Mouse (Mus musculus) lung, adult 2 months (tissue): Measurements from ENCODE around the gene Poln. TPM values are rescaled to one million over a fixed set of nuclear protein-coding genes. Genes with fewer than 3 reads are reported as not detected.

ENCODE experiments used
- DNase-seq: peaks from one replicate; pipeline ENCODE4 v3.0.0; 2022
- H3K4me1 ChIP-seq: fragments of 200-500 bp; 2 replicates; pipeline ENCODE4 v1.6.1; 2011; ENCODE audit warnings: low read length; ENCODE audit not compliant: control insufficient read depth, insufficient read depth
- H3K4me3 ChIP-seq: fragments of 200-500 bp; replicated peaks from 2 replicates; pipeline ENCODE3; 2011; ENCODE audit warnings: low read depth, mild to moderate bottlenecking, control low read depth, low read length; ENCODE audit errors: extremely low read depth
- CTCF ChIP-seq: fragments of 200-500 bp; IDR thresholded peaks from 2 replicates; pipeline ENCODE4 v1.5.1; 2011; ENCODE audit warnings: mild to moderate bottlenecking, low read length, control low read depth; ENCODE audit not compliant: insufficient read depth
- POLR2A ChIP-seq: fragments of 200-500 bp; IDR thresholded peaks from 2 replicates; pipeline ENCODE4 v1.6.1; 2011; ENCODE audit warnings: low read depth, mild to moderate bottlenecking, control low read depth, low read length, borderline replicate concordance; ENCODE audit errors: extremely low read depth
- WGBS: fragments of 180-500 bp; shearing (Covaris S2); methylation state at CpG from one replicate; pipeline ENCODE4 v1.1.7; 2018; 5-methylcytosine and 5-hydroxymethylcytosine counted together
- polyA plus RNA-seq: library from polyadenylated mRNA; depleted of rRNA; stranded (reverse); fragments of >200 nt; gene quantifications from 2 replicates; pipeline ENCODE4 v1.2.3, GENCODE M21; 2012; rRNA removed

Gene Poln
- polyA plus RNA-seq, result 0.77 and 1.4 TPM in 2 replicates

DNA sequence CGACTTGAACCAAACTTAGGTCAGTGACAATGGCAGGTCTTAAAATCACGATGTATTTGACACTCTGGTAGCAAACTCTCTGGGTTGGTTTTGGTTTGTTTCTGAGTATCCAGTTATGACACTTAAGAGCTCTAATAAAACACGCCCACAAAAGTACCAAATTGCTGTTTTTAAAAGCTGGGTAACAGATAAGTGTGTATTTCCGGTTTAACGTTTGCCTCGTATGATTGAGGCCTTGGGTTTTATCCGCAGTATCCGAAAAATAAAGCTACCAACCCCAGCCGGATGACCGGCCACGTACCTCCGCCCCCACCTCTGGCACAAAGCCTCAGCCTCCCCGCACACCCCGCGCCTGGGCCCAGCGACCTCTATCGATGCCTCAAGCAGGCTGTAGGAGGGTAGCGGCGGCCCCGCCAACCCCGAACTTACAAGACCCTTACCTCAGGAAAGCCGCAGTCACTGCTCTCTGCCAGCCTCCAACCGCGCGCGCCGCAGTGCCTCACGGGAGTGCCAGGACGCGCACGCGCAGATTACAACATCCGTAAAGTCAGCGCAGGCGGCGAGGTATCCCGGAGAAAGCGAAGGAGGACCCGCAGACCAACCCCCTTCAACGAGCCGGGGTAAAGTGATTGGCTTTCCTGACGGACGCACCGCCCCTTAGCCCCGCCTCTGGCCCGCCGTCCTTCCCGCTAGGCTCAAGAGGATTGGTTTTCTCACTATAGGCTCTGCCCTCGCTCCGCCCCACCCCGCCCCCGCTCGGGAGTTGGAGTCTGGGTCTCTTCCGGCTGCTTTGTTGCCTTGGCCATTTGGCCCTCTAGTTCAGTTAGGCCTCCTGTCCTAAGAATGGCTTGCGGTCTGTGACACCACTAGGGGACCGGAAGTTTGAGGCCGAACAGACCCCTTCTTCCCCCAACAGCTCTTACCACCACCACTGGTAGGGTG lies at the start of gene Poln, which contains the start of gene Haus3:
Gene Poln, minus strand, starts transcription at position 499 of the 942 bp plus-strand sequence.
Gene Haus3, minus strand, starts transcription at position 578 of the 942 bp plus-strand sequence.
- peak; percentile 92 for DNase-seq
- WGBS, result under 1% methylated on average over 57 of the region's 57 CpGs
- Histone ChIP-seq H3K4me1 (no peaks in the 10 kb centered on the region), H3K4me3 (peak within 1 kb of the TSS; percentile 92)
- peak; percentile 85; the same call in 1 of the 2 replicates for TF ChIP-seq POLR2A
- no peak for TF ChIP-seq CTCF

DNA sequence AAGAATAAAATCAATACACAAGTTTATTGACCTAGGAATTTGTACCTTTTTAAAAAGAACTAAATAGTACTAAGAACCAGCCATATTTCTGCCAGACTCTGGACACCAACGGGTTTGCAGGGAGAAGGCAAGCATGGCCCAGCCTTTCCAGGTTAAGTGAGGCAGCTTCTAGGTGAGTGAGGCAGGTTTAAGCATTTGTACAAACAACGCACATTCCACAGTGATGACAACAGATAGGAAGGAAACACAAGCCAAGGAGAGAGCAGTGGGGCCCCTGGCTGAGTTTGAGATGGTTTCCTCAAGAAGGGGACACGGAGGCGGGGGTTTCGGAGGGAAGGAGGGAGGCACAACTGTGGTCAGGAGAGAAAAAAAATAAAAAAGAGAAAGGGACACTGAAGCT lies 49.4 kb upstream of the Poln start:
- Histone ChIP-seq H3K4me1 (no peaks in the 10 kb centered on the region), H3K4me3 (no peak overlapping the region)
- WGBS, result 38% methylated on average over 5 of the region's 5 CpGs
- DNase-seq, result no peak
- TF ChIP-seq POLR2A (no peak), CTCF (no peak)

GRCm38 (mm10) chr5:34217756-34218155 lies 48.5 kb upstream of the Poln start:
- no peak for DNase-seq
- Histone ChIP-seq H3K4me1 (no peaks in the 10 kb centered on the region), H3K4me3 (no peak overlapping the region)
- no peak for TF ChIP-seq POLR2A
- WGBS, result 44% methylated on average over 9 of the region's 9 CpGs

- WGBS, result 81% methylated on average over 7 of the region's 7 CpGs
- Histone ChIP-seq H3K4me1 (no peaks in the 10 kb centered on the region), H3K4me3 (no peak overlapping the region)
- TF ChIP-seq CTCF (no peak), POLR2A (no peak)
- no peak for DNase-seq
Observed at GRCm38 (mm10) chr5:34216025-34216424, 46.8 kb upstream of the Poln start.

GRCm38 (mm10) chr5:34213659-34214058 lies 44.4 kb upstream of the Poln start:
- TF ChIP-seq POLR2A (no peak), CTCF (no peak)
- Histone ChIP-seq H3K4me3 (no peak overlapping the region), H3K4me1 (no peaks in the 10 kb centered on the region)
- WGBS, result 48% methylated on average over 8 of the region's 8 CpGs
- DNase-seq, result no peak

DNA sequence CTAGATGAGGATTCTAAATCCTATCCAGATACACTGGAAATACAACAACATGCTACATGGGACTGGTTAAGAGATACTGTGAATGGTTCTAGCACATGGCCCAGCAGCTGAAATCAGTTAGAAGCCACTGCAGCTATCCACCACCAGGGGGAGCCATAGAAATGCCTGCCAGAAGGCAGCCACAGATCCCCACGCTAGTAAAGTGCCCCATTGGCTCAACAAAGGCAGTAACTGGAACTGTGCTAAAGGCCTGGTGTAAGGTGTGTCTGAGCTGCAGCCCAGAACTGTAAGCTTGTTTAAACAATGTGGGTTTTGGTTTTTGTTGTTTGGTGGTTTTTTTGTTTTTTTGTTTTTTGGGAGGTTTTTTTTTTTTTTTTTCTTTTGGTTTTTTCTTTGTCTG lies 41.0 kb upstream of the Poln start:
- WGBS, result 3% methylated on average over 1 of the region's 1 CpGs

GRCm38 (mm10) chr5:34207503-34207902 lies 38.3 kb upstream of the Poln start:
- no peak overlapping the region for H3K4me3 ChIP-seq
- WGBS, result 30% methylated on average over 3 of the region's 3 CpGs
- TF ChIP-seq CTCF (no peak), POLR2A (no peak)
- no peak for DNase-seq
- no peaks in the 10 kb centered on the region for H3K4me1 ChIP-seq

More for the DNA sequence above, 41.0 kb upstream of the Poln start:
- TF ChIP-seq CTCF (peak; percentile 96), POLR2A (no peak)
- Histone ChIP-seq H3K4me3 (no peak overlapping the region), H3K4me1 (no peaks in the 10 kb centered on the region)
- peak; percentile 64 for DNase-seq

DNA sequence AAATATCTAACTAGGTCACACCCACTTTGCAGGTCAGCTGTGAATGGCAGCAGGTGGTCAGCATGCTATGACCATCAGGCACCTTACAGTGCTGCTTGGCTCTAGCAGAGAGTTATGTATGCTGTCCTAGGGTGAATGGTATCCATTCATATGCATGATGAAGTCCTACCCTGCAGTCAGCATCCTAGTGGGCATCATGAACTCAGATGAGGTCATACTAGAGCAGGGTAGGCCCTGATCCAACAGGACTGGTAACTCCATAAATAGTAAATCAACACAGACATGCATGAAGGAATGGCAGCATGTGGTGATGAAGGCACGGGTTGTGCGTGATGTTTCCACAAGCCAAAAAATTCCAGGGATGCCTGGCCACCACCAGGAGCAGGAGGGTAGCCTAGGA lies 36.5 kb upstream of the Poln start:
- TF ChIP-seq CTCF (no peak), POLR2A (no peak)
- WGBS, result 68% methylated on average over 2 of the region's 2 CpGs
- Histone ChIP-seq H3K4me3 (no peak overlapping the region), H3K4me1 (peaks cover 3% of the 10 kb centered on the region; the same call in 1 of the 2 replicates)
- no peak for DNase-seq

DNA sequence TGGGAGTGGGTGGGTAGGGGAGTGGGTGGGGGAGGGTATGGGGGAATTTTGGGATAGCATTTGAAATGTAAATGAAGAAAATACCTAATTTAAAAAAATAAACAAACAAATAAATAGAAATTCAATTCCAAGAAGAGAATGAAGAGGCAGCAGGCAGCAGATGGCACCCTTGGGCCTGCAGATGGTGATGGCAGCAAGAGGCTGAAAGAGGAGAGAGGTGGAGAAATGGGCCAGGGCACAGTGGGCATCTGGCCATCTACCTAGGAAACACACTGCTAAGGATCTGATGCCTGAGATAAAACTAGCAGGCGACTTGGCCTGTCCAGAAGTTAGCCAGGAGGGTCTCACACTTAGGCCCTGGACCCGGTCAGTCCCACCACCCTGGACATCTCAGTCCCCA lies 35.7 kb upstream of the Poln start:
- DNase-seq, result no peak
- no peak overlapping the region for H3K4me3 ChIP-seq
- TF ChIP-seq POLR2A (no peak), CTCF (no peak)
- peaks cover 3% of the 10 kb centered on the region; the same call in 1 of the 2 replicates for H3K4me1 ChIP-seq
- 87% methylated on average over 2 of the region's 2 CpGs for WGBS

DNA sequence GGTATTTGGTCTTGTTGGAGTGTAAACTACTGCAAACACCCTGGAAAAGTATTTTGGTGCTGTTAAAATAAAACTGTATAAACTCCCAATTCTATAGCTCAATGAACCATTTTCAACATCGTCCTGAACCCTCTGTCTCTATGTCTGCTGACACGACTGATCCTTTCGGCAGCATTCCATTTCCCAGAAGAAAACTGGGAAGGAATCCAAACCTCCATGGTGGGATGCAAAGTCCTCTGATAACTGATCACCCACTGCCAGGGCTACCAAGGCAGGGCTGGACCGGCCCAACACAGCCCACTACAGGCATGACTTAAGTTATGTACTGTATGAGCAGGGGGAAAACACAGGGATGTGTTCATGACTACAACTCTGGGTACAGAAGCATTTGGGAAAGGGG lies 32.8 kb upstream of the Poln start:
- no peak overlapping the region for H3K4me3 ChIP-seq
- DNase-seq, result no peak
- peaks cover 3% of the 10 kb centered on the region; the same call in 1 of the 2 replicates for H3K4me1 ChIP-seq
- TF ChIP-seq CTCF (no peak), POLR2A (no peak)
- WGBS, result 69% methylated on average over 4 of the region's 4 CpGs
